Mouse (Mus musculus): Measurements from ENCODE around the gene Hpn. TPM values are rescaled to one million over a fixed set of nuclear protein-coding genes. Genes with fewer than 3 reads are reported as not detected.

Gene Hpn
- 23.5 and 29.0 TPM in 2 replicates for polyA plus RNA-seq (2014; fragmentation: Nextera tagmentation; extraction: Ambion mirVana)

- peak; percentile 69 for DNase-seq (ENCODE audit: low spot score)
- H3K4me3 ChIP-seq (ENCODE audit: low read depth, low read length), result peak within 1 kb of the TSS; percentile 16; the same call in 1 of the 2 replicates
- H3K27me3 ChIP-seq (replicated peaks; ENCODE audit: control insufficient read depth, insufficient read depth, low read length), result no peaks in the 10 kb centered on the region
- H3K4me1 ChIP-seq (replicated peaks; ENCODE audit: control insufficient read depth, insufficient read depth, low read length), result peaks cover 15% of the 10 kb centered on the region
- ATAC-seq (replicated peaks; ENCODE audit: low FRiP score, low TSS enrichment, low read depth), result peak; percentile 79
- peak within 1 kb of the TSS; percentile 43; the same call in 1 of the 2 replicates for H3K27ac ChIP-seq (ENCODE audit: low read depth)
- no peaks in the 10 kb centered on the region for H3K9me3 ChIP-seq (ENCODE audit: control insufficient read depth, low read length)
- WGBS, result 21% methylated on average over 15 of the region's 15 CpGs
- H3K36me3 ChIP-seq (ENCODE audit: control insufficient read depth, insufficient read depth, low read length), result no peaks in the 10 kb centered on the region
- H3K9ac ChIP-seq (ENCODE audit: low read length), result peak within 1 kb of the TSS; percentile 27; the same call in 1 of the 2 replicates
- H3K4me2 ChIP-seq (ENCODE audit: low read length), result peak within 1 kb of the TSS; percentile 41
These were observed at the start of gene Hpn for GRCm38 (mm10) chr7:31115182-31115581. Gene Hpn (minus strand): TSS chr7:31115290.

GRCm38 (mm10) chr7:31164748-31165147 is 49.7 kb upstream of the Hpn start:
- Histone ChIP-seq H3K27me3 (replicated peaks; ENCODE audit: control insufficient read depth, insufficient read depth, low read length) (no peaks in the 10 kb centered on the region), H3K36me3 (ENCODE audit: control insufficient read depth, insufficient read depth, low read length) (no peaks in the 10 kb centered on the region), H3K9me3 (ENCODE audit: control insufficient read depth, low read length) (no peaks in the 10 kb centered on the region), H3K9ac (ENCODE audit: low read length) (no peak overlapping the region), H3K4me3 (ENCODE audit: low read depth, low read length) (no peak overlapping the region), H3K27ac (ENCODE audit: low read depth) (no peak overlapping the region), H3K4me1 (replicated peaks; ENCODE audit: control insufficient read depth, insufficient read depth, low read length) (no peaks in the 10 kb centered on the region), H3K4me2 (ENCODE audit: low read length) (no peak overlapping the region)
- ATAC-seq (replicated peaks; ENCODE audit: low FRiP score, low TSS enrichment, low read depth) (no peak), DNase-seq (ENCODE audit: low spot score) (no peak)
- 67% methylated on average over 1 of the region's 1 CpGs for WGBS

GRCm38 (mm10) chr7:31163666-31164577 is 48.8 kb upstream of the Hpn start:
- 60% methylated on average over 3 of the region's 3 CpGs for WGBS
- Histone ChIP-seq H3K9ac (ENCODE audit: low read length) (no peak overlapping the region), H3K36me3 (ENCODE audit: control insufficient read depth, insufficient read depth, low read length) (no peaks in the 10 kb centered on the region), H3K4me3 (ENCODE audit: low read depth, low read length) (no peak overlapping the region), H3K4me1 (replicated peaks; ENCODE audit: control insufficient read depth, insufficient read depth, low read length) (no peaks in the 10 kb centered on the region), H3K27ac (ENCODE audit: low read depth) (no peak overlapping the region), H3K9me3 (ENCODE audit: control insufficient read depth, low read length) (no peaks in the 10 kb centered on the region), H3K27me3 (replicated peaks; ENCODE audit: control insufficient read depth, insufficient read depth, low read length) (no peaks in the 10 kb centered on the region), H3K4me2 (ENCODE audit: low read length) (no peak overlapping the region)
- peak; percentile 38 for DNase-seq (ENCODE audit: low spot score)
- no peak for ATAC-seq (replicated peaks; ENCODE audit: low FRiP score, low TSS enrichment, low read depth)

- DNase-seq (ENCODE audit: low spot score) (no peak), ATAC-seq (replicated peaks; ENCODE audit: low FRiP score, low TSS enrichment, low read depth) (no peak)
- H3K27ac ChIP-seq (ENCODE audit: low read depth), result no peak overlapping the region
- WGBS, result 68% methylated on average over 11 of the region's 11 CpGs
- no peaks in the 10 kb centered on the region for H3K4me1 ChIP-seq (replicated peaks; ENCODE audit: control insufficient read depth, insufficient read depth, low read length)
- no peaks in the 10 kb centered on the region for H3K36me3 ChIP-seq (ENCODE audit: control insufficient read depth, insufficient read depth, low read length)
- no peak overlapping the region for H3K9ac ChIP-seq (ENCODE audit: low read length)
- H3K4me2 ChIP-seq (ENCODE audit: low read length), result no peak overlapping the region
- no peaks in the 10 kb centered on the region for H3K9me3 ChIP-seq (ENCODE audit: control insufficient read depth, low read length)
- H3K4me3 ChIP-seq (ENCODE audit: low read depth, low read length), result no peak overlapping the region
- no peaks in the 10 kb centered on the region for H3K27me3 ChIP-seq (replicated peaks; ENCODE audit: control insufficient read depth, insufficient read depth, low read length)
These were observed 47.2 kb upstream of the Hpn start for GRCm38 (mm10) chr7:31162324-31162723.

GRCm38 (mm10) chr7:31161831-31162230 is 46.7 kb upstream of the Hpn start:
- Histone ChIP-seq H3K27ac (ENCODE audit: low read depth) (no peak overlapping the region), H3K4me2 (ENCODE audit: low read length) (no peak overlapping the region), H3K9me3 (ENCODE audit: control insufficient read depth, low read length) (no peaks in the 10 kb centered on the region), H3K9ac (ENCODE audit: low read length) (no peak overlapping the region), H3K4me1 (replicated peaks; ENCODE audit: control insufficient read depth, insufficient read depth, low read length) (no peaks in the 10 kb centered on the region), H3K36me3 (ENCODE audit: control insufficient read depth, insufficient read depth, low read length) (no peaks in the 10 kb centered on the region), H3K4me3 (ENCODE audit: low read depth, low read length) (no peak overlapping the region), H3K27me3 (replicated peaks; ENCODE audit: control insufficient read depth, insufficient read depth, low read length) (no peaks in the 10 kb centered on the region)
- DNase-seq (ENCODE audit: low spot score) (no peak), ATAC-seq (replicated peaks; ENCODE audit: low FRiP score, low TSS enrichment, low read depth) (no peak)
- WGBS, result 52% methylated on average over 3 of the region's 3 CpGs

GRCm38 (mm10) chr7:31161246-31161645 is 46.2 kb upstream of the Hpn start:
- Histone ChIP-seq H3K27me3 (replicated peaks; ENCODE audit: control insufficient read depth, insufficient read depth, low read length) (no peaks in the 10 kb centered on the region), H3K4me3 (ENCODE audit: low read depth, low read length) (no peak overlapping the region), H3K36me3 (ENCODE audit: control insufficient read depth, insufficient read depth, low read length) (no peaks in the 10 kb centered on the region), H3K9ac (ENCODE audit: low read length) (no peak overlapping the region), H3K4me2 (ENCODE audit: low read length) (no peak overlapping the region), H3K27ac (ENCODE audit: low read depth) (no peak overlapping the region), H3K4me1 (replicated peaks; ENCODE audit: control insufficient read depth, insufficient read depth, low read length) (no peaks in the 10 kb centered on the region), H3K9me3 (ENCODE audit: control insufficient read depth, low read length) (no peaks in the 10 kb centered on the region)
- no peak for DNase-seq (ENCODE audit: low spot score)
- no peak for ATAC-seq (replicated peaks; ENCODE audit: low FRiP score, low TSS enrichment, low read depth)
- 77% methylated on average over 3 of the region's 3 CpGs for WGBS

GRCm38 (mm10) chr7:31160763-31161162 is 45.7 kb upstream of the Hpn start:
- no peak for ATAC-seq (replicated peaks; ENCODE audit: low FRiP score, low TSS enrichment, low read depth)
- no peak overlapping the region for H3K27ac ChIP-seq (ENCODE audit: low read depth)
- H3K4me2 ChIP-seq (ENCODE audit: low read length), result no peak overlapping the region
- peaks cover 3% of the 10 kb centered on the region; the same call in 1 of the 2 replicates for H3K4me1 ChIP-seq (replicated peaks; ENCODE audit: control insufficient read depth, insufficient read depth, low read length)
- 53% methylated on average over 5 of the region's 5 CpGs for WGBS
- no peaks in the 10 kb centered on the region for H3K36me3 ChIP-seq (ENCODE audit: control insufficient read depth, insufficient read depth, low read length)
- no peak overlapping the region for H3K9ac ChIP-seq (ENCODE audit: low read length)
- no peaks in the 10 kb centered on the region for H3K9me3 ChIP-seq (ENCODE audit: control insufficient read depth, low read length)
- H3K4me3 ChIP-seq (ENCODE audit: low read depth, low read length), result no peak overlapping the region
- no peaks in the 10 kb centered on the region for H3K27me3 ChIP-seq (replicated peaks; ENCODE audit: control insufficient read depth, insufficient read depth, low read length)
- no peak for DNase-seq (ENCODE audit: low spot score)

GRCm38 (mm10) chr7:31156034-31156928 is 41.2 kb upstream of the Hpn start:
- Histone ChIP-seq H3K9ac (ENCODE audit: low read length) (no peak overlapping the region), H3K27me3 (replicated peaks; ENCODE audit: control insufficient read depth, insufficient read depth, low read length) (no peaks in the 10 kb centered on the region), H3K36me3 (ENCODE audit: control insufficient read depth, insufficient read depth, low read length) (no peaks in the 10 kb centered on the region), H3K9me3 (ENCODE audit: control insufficient read depth, low read length) (no peaks in the 10 kb centered on the region), H3K4me1 (replicated peaks; ENCODE audit: control insufficient read depth, insufficient read depth, low read length) (peaks cover 6% of the 10 kb centered on the region; the same call in 1 of the 2 replicates), H3K4me2 (ENCODE audit: low read length) (no peak overlapping the region), H3K27ac (ENCODE audit: low read depth) (no peak overlapping the region; the same call in 1 of the 2 replicates), H3K4me3 (ENCODE audit: low read depth, low read length) (no peak overlapping the region)
- 33% methylated on average over 19 of the region's 19 CpGs for WGBS
- DNase-seq (ENCODE audit: low spot score) (no peak), ATAC-seq (replicated peaks; ENCODE audit: low FRiP score, low TSS enrichment, low read depth) (no peak)
